Mouse (Mus musculus): ENCODE data around the gene Gm14399. TPM values are rescaled to one million over a fixed set of nuclear protein-coding genes. Genes with fewer than 3 reads are reported as not detected.
"Not testable (repeated sequence)": the region's sequence is repeated elsewhere in the genome, so short reads cannot be mapped to it uniquely, and the experiment has no call there.

The Gm14399 gene
- polyA plus RNA-seq, 1 experiment from 2014 or later: 5.1 TPM

GRCm38 (mm10) chr2:175172123-175172522, 30.3 kb upstream of the Gm14399 start:
- H3K4me3 ChIP-seq (ENCODE audit: low read depth, low read length): no peak overlapping the region
- ATAC-seq (ENCODE audit: low FRiP score, low TSS enrichment): no peak
- H3K27me3 ChIP-seq (ENCODE audit: control insufficient read depth, insufficient read depth, low read length): no peaks in the 10 kb centered on the region
- no peak overlapping the region for H3K27ac ChIP-seq (replicated peaks)
- H3K9me3 ChIP-seq (ENCODE audit: control insufficient read depth, low read length): no peaks in the 10 kb centered on the region
- H3K9ac ChIP-seq (ENCODE audit: low read length): no peak overlapping the region
- DNase-seq (ENCODE audit: low spot score): no peak
- WGBS: 82% methylated on average over 3 of the region's 3 CpGs
- H3K4me2 ChIP-seq (replicated peaks; ENCODE audit: low read depth): no peak overlapping the region
- H3K4me1 ChIP-seq (replicated peaks; ENCODE audit: control insufficient read depth, insufficient read depth): no peaks in the 10 kb centered on the region
- TF ChIP-seq CTCF (IDR thresholded peaks at IDR 0.05; ENCODE audit: low read depth): no peak
- TF ChIP-seq EP300 (optimal IDR thresholded peaks at IDR 0.05): no peak
- H3K36me3 ChIP-seq (ENCODE audit: control insufficient read depth, insufficient read depth, low read length): no peaks in the 10 kb centered on the region

GRCm38 (mm10) chr2:175166870-175167269, 25.1 kb upstream of the Gm14399 start:
- not testable (repeated sequence) for H3K9me3 ChIP-seq (ENCODE audit: control insufficient read depth, low read length); H3K4me2 ChIP-seq (replicated peaks; ENCODE audit: low read depth); H3K4me1 ChIP-seq (replicated peaks; ENCODE audit: control insufficient read depth, insufficient read depth); DNase-seq (ENCODE audit: low spot score); H3K36me3 ChIP-seq (ENCODE audit: control insufficient read depth, insufficient read depth, low read length); ATAC-seq (ENCODE audit: low FRiP score, low TSS enrichment); H3K9ac ChIP-seq (ENCODE audit: low read length); H3K4me3 ChIP-seq (ENCODE audit: low read depth, low read length); H3K27me3 ChIP-seq (ENCODE audit: control insufficient read depth, insufficient read depth, low read length); H3K27ac ChIP-seq (replicated peaks)
- WGBS: 85% methylated on average over 2 of the region's 2 CpGs

- not testable (repeated sequence) for H3K36me3 ChIP-seq (ENCODE audit: control insufficient read depth, insufficient read depth, low read length); H3K4me3 ChIP-seq (ENCODE audit: low read depth, low read length); H3K9me3 ChIP-seq (ENCODE audit: control insufficient read depth, low read length); H3K4me2 ChIP-seq (replicated peaks; ENCODE audit: low read depth); H3K27ac ChIP-seq (replicated peaks); H3K27me3 ChIP-seq (ENCODE audit: control insufficient read depth, insufficient read depth, low read length); H3K4me1 ChIP-seq (replicated peaks; ENCODE audit: control insufficient read depth, insufficient read depth); DNase-seq (ENCODE audit: low spot score); ATAC-seq (ENCODE audit: low FRiP score, low TSS enrichment); H3K9ac ChIP-seq (ENCODE audit: low read length)
- WGBS: 93% methylated on average over 12 of the region's 12 CpGs
Observed at GRCm38 (mm10) chr2:175165110-175165509, 23.3 kb upstream of the Gm14399 start.

- ATAC-seq (ENCODE audit: low FRiP score, low TSS enrichment); H3K4me3 ChIP-seq (ENCODE audit: low read depth, low read length); H3K27ac ChIP-seq (replicated peaks); H3K36me3 ChIP-seq (ENCODE audit: control insufficient read depth, insufficient read depth, low read length); H3K4me1 ChIP-seq (replicated peaks; ENCODE audit: control insufficient read depth, insufficient read depth); H3K27me3 ChIP-seq (ENCODE audit: control insufficient read depth, insufficient read depth, low read length); DNase-seq (ENCODE audit: low spot score); H3K4me2 ChIP-seq (replicated peaks; ENCODE audit: low read depth); H3K9ac ChIP-seq (ENCODE audit: low read length); H3K9me3 ChIP-seq (ENCODE audit: control insufficient read depth, low read length): not testable (repeated sequence)
- WGBS: 91% methylated on average over 4 of the region's 4 CpGs
Observed at GRCm38 (mm10) chr2:175161438-175161837, 19.6 kb upstream of the Gm14399 start.

- DNase-seq (ENCODE audit: low spot score) (no peak), ATAC-seq (ENCODE audit: low FRiP score, low TSS enrichment) (no peak)
- no peak for TF ChIP-seq EP300 (optimal IDR thresholded peaks at IDR 0.05)
- TF ChIP-seq CTCF (IDR thresholded peaks at IDR 0.05; ENCODE audit: low read depth): no peak
- Histone ChIP-seq H3K9ac (ENCODE audit: low read length) (no peak overlapping the region), H3K4me1 (replicated peaks; ENCODE audit: control insufficient read depth, insufficient read depth) (no peaks in the 10 kb centered on the region), H3K4me3 (ENCODE audit: low read depth, low read length) (no peak overlapping the region), H3K9me3 (ENCODE audit: control insufficient read depth, low read length) (no peaks in the 10 kb centered on the region), H3K27me3 (ENCODE audit: control insufficient read depth, insufficient read depth, low read length) (no peaks in the 10 kb centered on the region), H3K4me2 (replicated peaks; ENCODE audit: low read depth) (no peak overlapping the region), H3K36me3 (ENCODE audit: control insufficient read depth, insufficient read depth, low read length) (no peaks in the 10 kb centered on the region), H3K27ac (replicated peaks) (no peak overlapping the region)
- WGBS: 81% methylated on average over 3 of the region's 3 CpGs
Observed at GRCm38 (mm10) chr2:175158642-175159041, 16.8 kb upstream of the Gm14399 start.

GRCm38 (mm10) chr2:175156696-175157095, 14.9 kb upstream of the Gm14399 start:
- no peak for DNase-seq (ENCODE audit: low spot score)
- Histone ChIP-seq H3K4me2 (replicated peaks; ENCODE audit: low read depth) (no peak overlapping the region), H3K4me3 (ENCODE audit: low read depth, low read length) (no peak overlapping the region), H3K9me3 (ENCODE audit: control insufficient read depth, low read length) (no peaks in the 10 kb centered on the region), H3K9ac (ENCODE audit: low read length) (no peak overlapping the region), H3K4me1 (replicated peaks; ENCODE audit: control insufficient read depth, insufficient read depth) (no peaks in the 10 kb centered on the region), H3K27me3 (ENCODE audit: control insufficient read depth, insufficient read depth, low read length) (no peaks in the 10 kb centered on the region), H3K27ac (replicated peaks) (no peak overlapping the region), H3K36me3 (ENCODE audit: control insufficient read depth, insufficient read depth, low read length) (no peaks in the 10 kb centered on the region)
- TF ChIP-seq EP300 (optimal IDR thresholded peaks at IDR 0.05) (no peak), CTCF (IDR thresholded peaks at IDR 0.05; ENCODE audit: low read depth) (no peak)
- ATAC-seq (ENCODE audit: low FRiP score, low TSS enrichment): no peak
- WGBS: 92% methylated on average over 13 of the region's 13 CpGs

- H3K9me3 ChIP-seq (ENCODE audit: control insufficient read depth, low read length); DNase-seq (ENCODE audit: low spot score); H3K4me1 ChIP-seq (replicated peaks; ENCODE audit: control insufficient read depth, insufficient read depth); ATAC-seq (ENCODE audit: low FRiP score, low TSS enrichment); H3K36me3 ChIP-seq (ENCODE audit: control insufficient read depth, insufficient read depth, low read length); H3K9ac ChIP-seq (ENCODE audit: low read length); H3K27me3 ChIP-seq (ENCODE audit: control insufficient read depth, insufficient read depth, low read length); H3K27ac ChIP-seq (replicated peaks): not testable (repeated sequence)
- peak overlapping the region; percentile 43 for H3K4me3 ChIP-seq (ENCODE audit: low read depth, low read length)
- 2% methylated on average over 21 of the region's 25 CpGs for WGBS
- H3K4me2 ChIP-seq (replicated peaks; ENCODE audit: low read depth): peak overlapping the region; percentile 39
Observed at GRCm38 (mm10) chr2:175141118-175141992, 457 bp downstream of the Gm14399 start.

GRCm38 (mm10) chr2:175140624-175141023, 1.2 kb downstream of the Gm14399 start:
- H3K9me3 ChIP-seq (ENCODE audit: control insufficient read depth, low read length); H3K27ac ChIP-seq (replicated peaks); H3K9ac ChIP-seq (ENCODE audit: low read length); DNase-seq (ENCODE audit: low spot score); H3K4me2 ChIP-seq (replicated peaks; ENCODE audit: low read depth); ATAC-seq (ENCODE audit: low FRiP score, low TSS enrichment); H3K27me3 ChIP-seq (ENCODE audit: control insufficient read depth, insufficient read depth, low read length); H3K4me3 ChIP-seq (ENCODE audit: low read depth, low read length); H3K4me1 ChIP-seq (replicated peaks; ENCODE audit: control insufficient read depth, insufficient read depth); H3K36me3 ChIP-seq (ENCODE audit: control insufficient read depth, insufficient read depth, low read length): not testable (repeated sequence)

Measured in stomach, postnatal 0 days (tissue).